Mouse (Mus musculus): ENCODE measurements around the gene Olfr937.

- TF ChIP-seq CTCF (IDR thresholded peaks at IDR 0.05) (no peak), POLR2A (IDR thresholded peaks at IDR 0.05; ENCODE audit: insufficient read depth, low read depth, low read length) (no peak), EP300 (IDR thresholded peaks at IDR 0.05; ENCODE audit: insufficient read depth, low read depth, low read length) (no peak)
These were observed at the start of gene Olfr937 for GRCm38 (mm10) chr9:39064851-39065250.

Measured in heart, adult 2 months (tissue).